Mouse (Mus musculus) heart, embryonic 13.5 days (tissue): ENCODE results near the gene Gm43517. TPM values are rescaled to one million over a fixed set of nuclear protein-coding genes. Genes with fewer than 3 reads are reported as not detected.
A peak's percentile ranks its signal among the peaks of the same experiment; 100 is the strongest.

Experiments
- ATAC-seq: fragments of 200-750 bp; cut with Nextera tagmentation; 2 replicates; pipeline ENCODE4 v1.8.0; 2017; ENCODE audit warnings: moderate TSS enrichment; ENCODE audit not compliant: insufficient number of reproducible peaks, low FRiP score, low TSS enrichment; ENCODE audit errors: extremely low read depth
- H3K27ac ChIP-seq: fragments of 300-500 bp; sonication (generic); replicated peaks from 2 replicates; pipeline ENCODE4 v1.5.1; 2015; ENCODE audit warnings: moderate library complexity, mild to moderate bottlenecking, inconsistent platforms
- H3K27me3 ChIP-seq: fragments of 300-500 bp; sonication (generic); replicated peaks from 2 replicates; pipeline ENCODE4 v1.6.1; 2015; ENCODE audit warnings: mild to moderate bottlenecking, inconsistent platforms
- H3K36me3 ChIP-seq: fragments of 300-500 bp; sonication (generic); 2 replicates; pipeline ENCODE4 v1.6.1; 2015; ENCODE audit warnings: mild to moderate bottlenecking, inconsistent platforms
- H3K4me1 ChIP-seq: fragments of 300-500 bp; sonication (generic); 2 replicates; pipeline ENCODE4 v1.6.1; 2015; ENCODE audit warnings: inconsistent platforms
- H3K4me2 ChIP-seq: fragments of 300-500 bp; sonication (generic); 2 replicates; pipeline ENCODE4 v1.6.1; 2015; ENCODE audit warnings: inconsistent platforms, mild to moderate bottlenecking, moderate library complexity
- H3K4me3 ChIP-seq: fragments of 300-500 bp; sonication (generic); 2 replicates; pipeline ENCODE4 v1.5.1; 2015; ENCODE audit warnings: moderate library complexity, mild to moderate bottlenecking, inconsistent platforms
- H3K9ac ChIP-seq: fragments of 300-500 bp; sonication (generic); 2 replicates; pipeline ENCODE4 v1.6.1; 2015; ENCODE audit warnings: inconsistent platforms, mild to moderate bottlenecking, moderate library complexity
- H3K9me3 ChIP-seq: fragments of 300-500 bp; sonication (generic); 2 replicates; pipeline ENCODE4 v1.6.1; 2016; ENCODE audit warnings: inconsistent platforms
- WGBS: fragments of 180-500 bp; shearing (Covaris S2); methylation state at CpG from one replicate; pipeline ENCODE4 v1.1.7; 2015; ENCODE audit warnings: mixed read lengths; 5-methylcytosine and 5-hydroxymethylcytosine counted together
- polyA plus RNA-seq: library from polyadenylated mRNA; unstranded; fragments of >200 nt; fragmentation: Nextera tagmentation; extraction: Ambion mirVana; gene quantifications from 2 replicates; pipeline ENCODE4 v1.2.1, GENCODE M21; 2015

Gm43517 gene
- polyA plus RNA-seq, 1 experiment from 2014 or later, result not detected

GRCm38 (mm10) chr12:49396776-49397175 is 11.8 kb downstream of the Gm43517 start:
- no peak for ATAC-seq
- Histone ChIP-seq H3K4me2 (no peak overlapping the region), H3K9ac (no peak overlapping the region), H3K9me3 (no peaks in the 10 kb centered on the region), H3K27me3 (peaks cover 85% of the 10 kb centered on the region), H3K4me1 (peaks cover 12% of the 10 kb centered on the region), H3K4me3 (no peak overlapping the region), H3K36me3 (no peaks in the 10 kb centered on the region), H3K27ac (no peak overlapping the region)
- WGBS, result 27% methylated on average over 1 of the region's 1 CpGs

- no peak overlapping the region for H3K9ac ChIP-seq
- H3K4me3 ChIP-seq, result no peak overlapping the region
- no peaks in the 10 kb centered on the region for H3K36me3 ChIP-seq
- peaks cover 82% of the 10 kb centered on the region for H3K27me3 ChIP-seq
- no peak overlapping the region for H3K27ac ChIP-seq
- no peak for ATAC-seq
- no peaks in the 10 kb centered on the region for H3K9me3 ChIP-seq
- peaks cover 11% of the 10 kb centered on the region for H3K4me1 ChIP-seq
- WGBS, result 18% methylated on average over 4 of the region's 4 CpGs
- H3K4me2 ChIP-seq, result no peak overlapping the region
Measured at GRCm38 (mm10) chr12:49397443-49398162, 12.6 kb downstream of the Gm43517 start.

GRCm38 (mm10) chr12:49398163-49398540 is 13.2 kb downstream of the Gm43517 start:
- Histone ChIP-seq H3K4me3 (no peak overlapping the region), H3K27me3 (peaks cover 82% of the 10 kb centered on the region), H3K4me2 (no peak overlapping the region), H3K36me3 (no peaks in the 10 kb centered on the region), H3K4me1 (peaks cover 11% of the 10 kb centered on the region), H3K27ac (no peak overlapping the region), H3K9ac (no peak overlapping the region), H3K9me3 (no peaks in the 10 kb centered on the region)
- no peak for ATAC-seq

GRCm38 (mm10) chr12:49398636-49399035 is 13.7 kb downstream of the Gm43517 start:
- no peak for ATAC-seq
- peaks cover 11% of the 10 kb centered on the region for H3K4me1 ChIP-seq
- peaks cover 84% of the 10 kb centered on the region for H3K27me3 ChIP-seq
- no peak overlapping the region for H3K27ac ChIP-seq
- no peaks in the 10 kb centered on the region for H3K36me3 ChIP-seq
- WGBS, result 17% methylated on average over 3 of the region's 3 CpGs
- no peak overlapping the region for H3K9ac ChIP-seq
- H3K4me3 ChIP-seq, result no peak overlapping the region
- H3K9me3 ChIP-seq, result no peaks in the 10 kb centered on the region
- H3K4me2 ChIP-seq, result no peak overlapping the region

DNA sequence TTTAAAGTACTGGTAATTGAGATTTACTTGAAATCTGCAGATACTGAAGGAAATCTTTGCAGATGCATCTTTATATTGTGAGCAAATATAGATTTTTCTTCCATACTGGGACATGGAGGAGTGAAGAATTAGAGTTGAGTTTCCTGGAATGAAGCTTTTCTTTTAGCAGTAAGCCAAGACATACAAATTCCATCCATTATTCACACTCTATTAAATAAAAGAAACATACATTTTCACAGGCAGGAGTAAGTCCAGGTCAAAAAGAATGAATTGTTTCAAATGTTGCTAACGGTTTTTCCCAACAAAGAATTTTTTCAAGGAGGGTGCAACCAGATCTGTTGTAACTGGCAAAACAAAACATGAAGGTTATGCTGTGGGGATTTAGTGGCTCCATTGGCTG is 14.6 kb downstream of the Gm43517 start:
- peaks cover 11% of the 10 kb centered on the region for H3K4me1 ChIP-seq
- no peaks in the 10 kb centered on the region for H3K36me3 ChIP-seq
- H3K4me3 ChIP-seq, result no peak overlapping the region
- no peak for ATAC-seq
- no peak overlapping the region for H3K27ac ChIP-seq
- 10% methylated on average over 1 of the region's 1 CpGs for WGBS
- no peak overlapping the region for H3K9ac ChIP-seq
- no peaks in the 10 kb centered on the region for H3K9me3 ChIP-seq
- no peak overlapping the region for H3K4me2 ChIP-seq
- peaks cover 82% of the 10 kb centered on the region for H3K27me3 ChIP-seq

GRCm38 (mm10) chr12:49400036-49400852 is 15.3 kb downstream of the Gm43517 start:
- H3K4me3 ChIP-seq, result peak overlapping the region; percentile 54

DNA sequence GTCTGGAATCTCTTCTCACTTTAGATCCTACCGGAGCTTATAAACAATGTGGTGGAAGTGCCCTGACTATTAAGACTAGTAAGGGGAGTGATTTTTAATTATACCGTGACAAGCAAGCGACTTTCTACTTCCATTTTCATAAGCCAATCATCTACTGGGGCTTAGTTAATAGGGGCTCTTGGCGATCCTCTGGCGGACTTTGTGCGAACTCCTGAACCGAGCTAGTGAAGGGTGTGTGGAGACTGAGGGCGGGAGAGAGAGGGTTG is 15.8 kb downstream of the Gm43517 start:
- Histone ChIP-seq H3K27me3 (peaks cover 78% of the 10 kb centered on the region), H3K4me1 (peaks cover 11% of the 10 kb centered on the region), H3K27ac (no peak overlapping the region), H3K9ac (no peak overlapping the region; the same call in 1 of the 2 replicates), H3K9me3 (no peaks in the 10 kb centered on the region), H3K4me2 (peak overlapping the region; percentile 78), H3K36me3 (no peaks in the 10 kb centered on the region), H3K4me3 (peak overlapping the region; percentile 54)
- ATAC-seq, result no peak
- WGBS, result under 1% methylated on average over 8 of the region's 8 CpGs

More at GRCm38 (mm10) chr12:49400036-49400852, 15.3 kb downstream of the Gm43517 start:
- no peak for ATAC-seq
- H3K36me3 ChIP-seq, result no peaks in the 10 kb centered on the region
- WGBS, result 4% methylated on average over 9 of the region's 9 CpGs
- H3K9ac ChIP-seq, result no peak overlapping the region
- peaks cover 11% of the 10 kb centered on the region for H3K4me1 ChIP-seq
- peak overlapping the region; percentile 78 for H3K4me2 ChIP-seq
- no peak overlapping the region for H3K27ac ChIP-seq
- H3K9me3 ChIP-seq, result no peaks in the 10 kb centered on the region
- H3K27me3 ChIP-seq, result peaks cover 82% of the 10 kb centered on the region

- Histone ChIP-seq H3K9ac (peak overlapping the region; percentile 67), H3K4me1 (peaks cover 11% of the 10 kb centered on the region), H3K27ac (no peak overlapping the region), H3K4me3 (peak overlapping the region; percentile 54), H3K27me3 (peaks cover 74% of the 10 kb centered on the region), H3K4me2 (peak overlapping the region; percentile 78), H3K9me3 (no peaks in the 10 kb centered on the region), H3K36me3 (no peaks in the 10 kb centered on the region)
- WGBS, result under 1% methylated on average over 62 of the region's 68 CpGs
- ATAC-seq, result no peak
Measured at GRCm38 (mm10) chr12:49401119-49401795, 16.3 kb downstream of the Gm43517 start.

DNA sequence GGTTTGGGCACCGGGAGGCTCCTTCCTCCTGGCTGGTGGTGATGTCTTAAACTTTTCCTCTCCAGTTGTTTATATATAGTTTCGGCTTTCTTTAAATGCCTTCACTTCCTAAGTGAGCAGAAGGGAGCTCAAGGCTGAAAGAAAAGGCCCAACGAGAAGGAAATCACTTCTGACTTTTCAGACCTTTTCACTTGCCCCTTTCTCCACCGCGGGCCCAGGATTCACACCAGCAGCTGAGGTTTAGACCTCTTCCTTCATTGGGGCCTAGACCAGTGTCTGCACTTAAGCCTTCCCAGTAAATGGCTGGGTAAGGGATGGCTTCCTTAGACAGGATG is 16.8 kb downstream of the Gm43517 start:
- H3K4me1 ChIP-seq, result peaks cover 11% of the 10 kb centered on the region
- no peak for ATAC-seq
- H3K27ac ChIP-seq, result no peak overlapping the region
- peak overlapping the region; percentile 78 for H3K4me2 ChIP-seq
- H3K9ac ChIP-seq, result peak overlapping the region; percentile 67
- WGBS, result under 1% methylated on average over 5 of the region's 5 CpGs
- peak overlapping the region; percentile 54 for H3K4me3 ChIP-seq
- no peaks in the 10 kb centered on the region for H3K36me3 ChIP-seq
- no peaks in the 10 kb centered on the region for H3K9me3 ChIP-seq
- peaks cover 73% of the 10 kb centered on the region for H3K27me3 ChIP-seq

DNA sequence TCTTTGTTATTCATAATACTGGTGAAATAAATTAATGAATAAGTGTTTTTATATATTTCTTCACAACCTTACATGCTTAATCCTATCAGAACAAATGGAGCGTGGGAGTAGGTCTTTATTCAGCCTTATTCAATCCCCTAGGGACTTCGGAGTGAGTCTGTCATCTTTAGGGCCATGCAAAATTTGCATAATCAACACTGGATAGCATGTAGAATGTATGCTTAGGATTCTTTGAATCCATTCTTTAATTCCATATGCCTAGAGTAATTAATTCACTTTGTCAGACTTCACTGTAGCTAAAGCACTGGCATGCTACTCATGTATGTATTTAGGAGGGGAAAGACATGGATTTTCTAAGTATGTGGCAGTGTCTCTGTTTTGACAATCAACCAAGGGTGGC is 24.9 kb downstream of the Gm43517 start:
- 68% methylated on average over 2 of the region's 2 CpGs for whole genome bisulfite sequencing
- no peak for ATAC-seq
- Histone ChIP-seq H3K36me3 (no peaks in the 10 kb centered on the region), H3K27me3 (peaks cover 18% of the 10 kb centered on the region), H3K4me1 (no peaks in the 10 kb centered on the region), H3K4me2 (no peak overlapping the region), H3K9ac (no peak overlapping the region), H3K9me3 (no peaks in the 10 kb centered on the region), H3K27ac (no peak overlapping the region), H3K4me3 (no peak overlapping the region)

- ATAC-seq, result no peak
- WGBS, result 58% methylated on average over 3 of the region's 3 CpGs
- no peak overlapping the region for H3K4me2 ChIP-seq
- no peak overlapping the region for H3K4me3 ChIP-seq
- no peak overlapping the region for H3K27ac ChIP-seq
- no peaks in the 10 kb centered on the region for H3K27me3 ChIP-seq
- no peaks in the 10 kb centered on the region for H3K9me3 ChIP-seq
- no peaks in the 10 kb centered on the region for H3K36me3 ChIP-seq
- H3K9ac ChIP-seq, result no peak overlapping the region
- no peaks in the 10 kb centered on the region for H3K4me1 ChIP-seq
Measured at GRCm38 (mm10) chr12:49417963-49418362, 33.0 kb downstream of the Gm43517 start.
